Mouse (Mus musculus) limb, embryonic 15.5 days (tissue): ENCODE measurements around the gene Asic1. TPM values are rescaled to one million over a fixed set of nuclear protein-coding genes. Genes with fewer than 3 reads are reported as not detected.

Experiments
- polyA plus RNA-seq: library from polyadenylated mRNA; unstranded; fragments of >200 nt; fragmentation: Nextera tagmentation; extraction: Ambion mirVana; gene quantifications from 2 replicates; pipeline ENCODE4 v1.2.1, GENCODE M21; 2015

Asic1 gene
- polyA plus RNA-seq, 1 experiment from 2014 or later: 2.2 TPM

Other genes with a start within 250 kb of the Asic1 start
- gene Nckap5l, start 212.6 kb upstream of the Asic1 start, polyA plus RNA-seq: 10.5 and 12.3 TPM in 2 replicates
- gene Bcdin3d, start 195.6 kb upstream of the Asic1 start, polyA plus RNA-seq: 12.7 and 15.1 TPM in 2 replicates
- gene Faim2, start 142.2 kb upstream of the Asic1 start, polyA plus RNA-seq: 0.17 and 0.25 TPM in 2 replicates
- gene Aqp2, start 91.3 kb upstream of the Asic1 start, polyA plus RNA-seq: not detected in 2 replicates
- gene Aqp5, start 79.6 kb upstream of the Asic1 start, polyA plus RNA-seq: 0.12 TPM in 1 of 2 replicates, not detected in the other
- gene Aqp6, start 69.0 kb upstream of the Asic1 start, polyA plus RNA-seq: not detected in 2 replicates
- 105 and 106 TPM in 2 replicates for gene Racgap1, start 18.7 kb upstream of the Asic1 start, polyA plus RNA-seq
- gene Smarcd1, start 31.8 kb downstream of the Asic1 start, polyA plus RNA-seq: 25.0 and 29.9 TPM in 2 replicates
- gene Gm17349, start 35.1 kb downstream of the Asic1 start, polyA plus RNA-seq: not detected in 2 replicates
- gene Gpd1, start 47.1 kb downstream of the Asic1 start, polyA plus RNA-seq: 0.42 and 4.3 TPM in 2 replicates
- gene Cox14, start 55.2 kb downstream of the Asic1 start, polyA plus RNA-seq: 162 and 175 TPM in 2 replicates
- 83.6 and 84.8 TPM in 2 replicates for gene Cers5, start 102.5 kb downstream of the Asic1 start, polyA plus RNA-seq
- 90.2 and 91.6 TPM in 2 replicates for gene Lima1, start 205.1 kb downstream of the Asic1 start, polyA plus RNA-seq